Mouse (Mus musculus): ENCODE results near the gene Ccdc97. TPM values are rescaled to one million over a fixed set of nuclear protein-coding genes. Genes with fewer than 3 reads are reported as not detected.

Ccdc97 gene
- polyA plus RNA-seq, 1 experiment from 2014 or later = 23.4 TPM

DNA sequence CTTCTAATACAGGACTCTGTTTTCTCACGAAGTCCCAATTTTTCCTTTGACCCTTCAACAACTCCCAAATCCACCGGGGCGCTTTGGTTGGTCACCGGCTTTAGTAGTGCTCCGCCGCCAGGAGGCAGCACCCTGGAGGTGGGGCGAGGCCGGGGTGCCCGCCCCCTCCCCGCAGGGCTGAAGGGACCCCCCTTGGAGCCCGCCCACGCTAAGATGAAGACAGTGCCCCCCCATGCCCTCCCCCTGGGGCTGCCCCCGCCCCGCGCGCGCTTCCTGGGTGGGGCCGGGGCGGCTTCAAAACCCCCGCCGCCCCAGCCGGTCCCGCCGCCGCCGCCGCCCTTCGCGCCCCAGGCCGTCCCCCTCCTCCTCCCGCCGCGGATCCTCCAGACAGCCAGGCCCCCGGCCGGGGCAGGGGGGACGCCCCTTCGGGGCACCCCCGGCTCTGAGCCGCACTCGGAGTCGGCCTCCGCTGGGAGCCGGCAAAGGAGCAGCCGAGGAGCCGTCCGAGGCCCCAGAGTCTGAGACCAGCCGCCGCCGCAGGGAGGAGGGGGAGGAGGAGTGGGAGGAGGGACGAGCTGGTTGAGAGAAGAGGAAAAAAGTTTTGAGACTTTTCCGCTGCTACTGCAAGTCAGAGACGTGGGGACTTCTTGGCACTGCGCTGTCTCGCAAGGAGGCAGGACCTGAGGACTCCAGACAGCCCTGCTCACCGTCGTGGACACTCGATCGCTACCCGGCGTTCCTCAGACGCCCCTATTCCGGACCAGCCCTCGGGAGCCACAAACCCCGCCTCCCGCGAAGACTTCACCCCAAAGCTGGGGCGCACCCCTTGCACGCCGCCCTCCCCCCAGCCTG is 32.0 kb downstream of the Ccdc97 start, which contains the start of gene Tgfb1:
TSS of gene Tgfb1 (plus strand) at position 323 of the 852 bp plus-strand sequence.
- ATAC-seq (ENCODE audit: insufficient number of reproducible peaks, low FRiP score, low TSS enrichment, low read depth) = peak; percentile 53; the same call in 1 of the 2 replicates
- peaks cover 39% of the 10 kb centered on the region for H3K4me1 ChIP-seq
- peaks cover 49% of the 10 kb centered on the region for H3K27me3 ChIP-seq
- peak within 1 kb of the TSS; percentile 76 for H3K27ac ChIP-seq
- H3K9me3 ChIP-seq = no peaks in the 10 kb centered on the region
- peak within 1 kb of the TSS; percentile 81 for H3K4me2 ChIP-seq
- H3K4me3 ChIP-seq = peak within 1 kb of the TSS; percentile 67
- no peaks in the 10 kb centered on the region; the same call in 1 of the 2 replicates for H3K36me3 ChIP-seq
- WGBS = under 1% methylated on average over 52 of the region's 69 CpGs
- peak within 1 kb of the TSS; percentile 69 for H3K9ac ChIP-seq

DNA sequence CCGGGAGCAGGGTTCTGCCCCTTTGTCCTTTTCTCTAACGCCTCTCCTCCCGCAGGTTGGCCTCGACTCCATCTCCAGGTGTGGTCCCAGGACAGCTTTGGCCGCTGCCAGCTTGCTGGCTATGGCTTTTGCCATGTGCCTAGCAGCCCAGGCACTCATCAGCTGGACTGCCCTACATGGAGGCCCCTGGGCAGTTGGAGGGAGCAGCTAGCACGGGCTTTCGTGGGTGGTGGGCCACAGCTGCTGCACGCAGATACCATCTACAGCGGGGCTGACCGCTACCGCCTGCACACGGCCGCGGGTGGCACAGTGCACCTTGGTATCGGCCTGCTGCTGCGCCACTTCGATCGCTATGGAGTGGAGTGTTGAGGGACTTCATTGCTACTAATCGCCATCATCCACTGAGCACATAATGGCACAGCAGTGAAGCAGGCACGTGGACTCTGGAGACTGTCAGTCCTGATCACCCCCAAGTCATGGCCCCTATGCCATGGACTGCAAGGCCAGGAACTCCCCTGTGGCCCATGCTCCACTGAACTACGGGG is 32.9 kb downstream of the Ccdc97 start:
- Histone ChIP-seq H3K36me3 (no peaks in the 10 kb centered on the region; the same call in 1 of the 2 replicates), H3K9ac (no peak overlapping the region), H3K27me3 (peaks cover 43% of the 10 kb centered on the region), H3K4me3 (peak overlapping the region; percentile 67), H3K27ac (0 out of 2 replicates have a peak overlapping the region, but pooled peaks have one; percentile 54), H3K4me1 (peaks cover 48% of the 10 kb centered on the region), H3K4me2 (peak overlapping the region; percentile 81), H3K9me3 (no peaks in the 10 kb centered on the region)
- 71% methylated on average over 21 of the region's 21 CpGs for WGBS
- no peak for ATAC-seq (ENCODE audit: insufficient number of reproducible peaks, low FRiP score, low TSS enrichment, low read depth)

DNA sequence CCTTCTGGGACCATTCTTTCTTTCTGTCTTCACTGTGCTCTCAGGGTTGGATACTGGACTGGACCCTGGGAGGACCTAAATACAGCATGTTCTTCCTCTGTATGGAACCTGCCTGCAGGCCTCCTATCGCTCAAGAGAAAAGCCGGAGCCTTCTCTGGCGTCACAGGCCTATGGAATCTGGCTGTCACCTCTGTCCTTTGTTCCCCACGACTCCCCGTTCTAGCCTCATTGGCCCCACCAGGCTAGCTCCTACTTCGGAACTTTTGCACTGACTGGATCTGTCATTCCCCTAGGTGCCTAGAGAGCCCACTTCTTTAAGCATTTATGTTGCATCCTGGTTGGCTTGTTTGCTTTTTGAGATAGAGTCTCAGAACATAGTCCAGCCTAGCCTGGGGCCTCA is 34.2 kb downstream of the Ccdc97 start:
- no peaks in the 10 kb centered on the region for H3K9me3 ChIP-seq
- H3K4me1 ChIP-seq = peaks cover 54% of the 10 kb centered on the region
- no peak overlapping the region for H3K4me3 ChIP-seq
- H3K36me3 ChIP-seq = no peaks in the 10 kb centered on the region; the same call in 1 of the 2 replicates
- WGBS = 82% methylated on average over 6 of the region's 6 CpGs
- no peak overlapping the region for H3K9ac ChIP-seq
- H3K27me3 ChIP-seq = peaks cover 31% of the 10 kb centered on the region
- H3K27ac ChIP-seq = no peak overlapping the region
- no peak overlapping the region for H3K4me2 ChIP-seq
- no peak for ATAC-seq (ENCODE audit: insufficient number of reproducible peaks, low FRiP score, low TSS enrichment, low read depth)

DNA sequence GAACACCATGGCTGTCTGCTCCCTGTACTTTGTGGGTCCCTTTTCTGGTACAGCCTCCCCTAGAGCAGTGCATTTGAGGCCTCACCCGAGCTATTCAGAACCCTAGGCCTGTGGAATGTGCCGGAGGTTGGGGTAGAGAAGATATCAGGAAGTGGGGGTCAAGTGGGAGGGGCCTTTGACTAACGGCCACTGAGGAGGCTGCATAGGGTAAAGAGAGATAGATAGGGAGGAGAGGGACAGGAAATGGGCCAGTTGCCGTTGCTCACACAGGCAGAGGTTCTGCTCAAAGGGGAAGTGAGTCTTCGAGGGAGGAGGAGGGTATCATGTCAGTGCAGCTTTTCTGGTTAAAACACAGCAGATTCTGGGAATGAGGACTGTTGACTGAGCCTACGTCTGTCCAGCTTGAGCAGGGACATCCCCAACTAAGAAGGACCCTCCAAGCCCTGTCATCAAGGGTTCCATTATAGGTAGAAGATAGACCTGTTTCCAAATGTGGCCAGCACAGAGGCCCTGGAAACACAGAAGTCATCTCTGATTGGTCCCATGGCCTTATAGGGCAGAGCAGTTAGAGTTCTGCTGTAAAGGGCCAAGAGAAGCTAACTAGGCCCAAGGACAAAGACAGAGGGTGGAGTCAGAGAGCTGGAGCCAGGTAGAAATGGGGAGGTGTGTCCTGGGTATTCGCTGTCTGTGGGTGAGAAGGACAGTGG is 35.3 kb downstream of the Ccdc97 start:
- H3K4me1 ChIP-seq = peaks cover 44% of the 10 kb centered on the region
- H3K4me3 ChIP-seq = no peak overlapping the region
- no peak overlapping the region for H3K4me2 ChIP-seq
- ATAC-seq (ENCODE audit: insufficient number of reproducible peaks, low FRiP score, low TSS enrichment, low read depth) = no peak
- H3K27me3 ChIP-seq = peaks cover 22% of the 10 kb centered on the region
- H3K27ac ChIP-seq = no peak overlapping the region
- no peaks in the 10 kb centered on the region; the same call in 1 of the 2 replicates for H3K36me3 ChIP-seq
- H3K9ac ChIP-seq = no peak overlapping the region
- WGBS = 68% methylated on average over 7 of the region's 7 CpGs
- H3K9me3 ChIP-seq = no peaks in the 10 kb centered on the region

DNA sequence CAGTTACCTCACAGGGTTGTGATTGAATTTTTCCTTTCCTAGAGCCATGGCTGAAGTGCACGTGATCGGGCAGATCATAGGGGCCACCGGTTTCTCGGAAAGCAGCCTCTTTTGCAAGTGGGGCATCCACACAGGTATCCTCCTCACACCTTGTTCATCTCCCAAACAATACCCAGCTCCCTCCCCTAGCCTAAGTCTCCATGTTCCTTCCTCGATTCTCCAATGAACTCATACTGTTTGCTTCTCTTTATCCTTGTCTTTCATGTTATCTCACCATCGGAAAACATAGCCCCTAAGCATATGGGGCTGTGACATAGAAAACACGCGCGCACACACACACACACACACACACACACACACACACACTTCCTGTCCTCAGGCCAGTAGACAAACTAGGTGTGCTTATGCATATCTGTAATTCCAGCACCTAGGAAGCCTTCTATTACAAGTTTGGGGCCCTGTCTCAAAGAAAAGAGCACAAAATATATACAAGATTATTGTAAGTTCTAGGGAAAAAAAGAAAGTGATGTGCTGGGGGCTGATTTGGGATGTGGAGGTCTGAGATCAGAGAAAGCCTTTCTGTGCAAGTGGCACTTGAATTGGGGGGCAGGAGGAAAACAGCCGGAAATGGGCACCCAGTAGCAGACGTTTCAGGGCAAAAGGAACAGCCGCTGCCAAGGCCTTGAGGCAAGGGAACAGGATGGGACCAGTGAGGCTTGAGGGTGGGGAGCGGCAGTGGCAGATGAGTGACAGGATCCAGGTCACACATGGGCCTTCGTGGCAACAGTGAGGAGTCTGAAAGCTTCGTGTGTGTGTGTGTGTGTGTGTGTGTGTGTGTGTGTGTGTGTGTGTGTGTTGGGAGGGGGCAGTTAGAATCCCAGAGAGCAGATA is 37.3 kb downstream of the Ccdc97 start:
- peaks cover 30% of the 10 kb centered on the region for H3K4me1 ChIP-seq
- H3K4me2 ChIP-seq = peak overlapping the region; percentile 65
- WGBS = 58% methylated on average over 15 of the region's 15 CpGs
- no peak overlapping the region for H3K9ac ChIP-seq
- peak overlapping the region; percentile 97 for H3K27ac ChIP-seq
- peaks cover 8% of the 10 kb centered on the region for H3K27me3 ChIP-seq
- no peak for ATAC-seq (ENCODE audit: insufficient number of reproducible peaks, low FRiP score, low TSS enrichment, low read depth)
- peak overlapping the region; percentile 72 for H3K4me3 ChIP-seq
- H3K9me3 ChIP-seq = no peaks in the 10 kb centered on the region
- H3K36me3 ChIP-seq = no peaks in the 10 kb centered on the region; the same call in 1 of the 2 replicates

DNA sequence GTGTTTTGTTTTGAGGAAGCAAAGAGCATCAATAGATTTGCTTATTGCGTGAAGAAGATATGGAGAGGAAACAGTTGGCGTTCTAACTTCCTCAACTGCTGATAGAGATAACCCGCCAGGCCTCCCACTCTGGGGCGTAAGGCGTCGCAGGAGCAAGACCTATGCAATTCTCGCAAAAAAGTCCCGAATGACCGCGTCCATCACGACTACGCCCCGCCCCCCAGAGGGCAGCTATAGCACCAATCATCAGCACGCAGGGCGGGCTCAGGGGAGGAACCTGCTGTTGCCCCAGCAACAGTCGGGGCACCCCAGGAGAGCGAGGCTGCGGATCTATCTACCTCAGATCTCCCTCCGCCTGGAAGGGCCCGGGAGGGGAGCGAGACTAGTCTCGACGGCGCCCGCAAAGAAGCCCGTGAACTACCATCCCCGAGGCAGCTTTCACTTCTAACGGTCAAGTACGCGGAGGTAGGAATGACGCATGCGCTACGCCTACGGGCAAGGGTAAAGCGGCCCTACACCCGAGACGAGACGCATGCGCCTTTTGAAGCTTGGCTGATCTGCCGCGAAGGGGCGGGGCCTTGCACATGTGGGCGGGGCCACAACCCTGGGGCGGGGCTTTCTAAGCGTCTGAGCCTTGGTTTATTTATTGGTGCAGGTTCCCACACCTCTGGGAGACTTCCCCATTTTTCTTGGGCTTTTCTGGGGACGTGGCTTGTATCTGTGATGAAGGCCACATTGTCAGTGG is 38.2 kb downstream of the Ccdc97 start, which contains the start of gene B9d2:
TSS of gene B9d2 (plus strand) at position 267 of the 745 bp plus-strand sequence.
- H3K4me1 ChIP-seq = peaks cover 28% of the 10 kb centered on the region
- H3K36me3 ChIP-seq = no peaks in the 10 kb centered on the region
- peak within 1 kb of the TSS; percentile 52; the same call in 1 of the 2 replicates for H3K9ac ChIP-seq
- ATAC-seq (ENCODE audit: insufficient number of reproducible peaks, low FRiP score, low TSS enrichment, low read depth) = peak; percentile 93
- H3K4me2 ChIP-seq = peak within 1 kb of the TSS; percentile 65
- peaks cover 1% of the 10 kb centered on the region; the same call in 1 of the 2 replicates for H3K27me3 ChIP-seq
- H3K9me3 ChIP-seq = no peaks in the 10 kb centered on the region
- WGBS = under 1% methylated on average over 46 of the region's 46 CpGs
- H3K4me3 ChIP-seq = peak within 1 kb of the TSS; percentile 72
- peak within 1 kb of the TSS; percentile 97 for H3K27ac ChIP-seq

DNA sequence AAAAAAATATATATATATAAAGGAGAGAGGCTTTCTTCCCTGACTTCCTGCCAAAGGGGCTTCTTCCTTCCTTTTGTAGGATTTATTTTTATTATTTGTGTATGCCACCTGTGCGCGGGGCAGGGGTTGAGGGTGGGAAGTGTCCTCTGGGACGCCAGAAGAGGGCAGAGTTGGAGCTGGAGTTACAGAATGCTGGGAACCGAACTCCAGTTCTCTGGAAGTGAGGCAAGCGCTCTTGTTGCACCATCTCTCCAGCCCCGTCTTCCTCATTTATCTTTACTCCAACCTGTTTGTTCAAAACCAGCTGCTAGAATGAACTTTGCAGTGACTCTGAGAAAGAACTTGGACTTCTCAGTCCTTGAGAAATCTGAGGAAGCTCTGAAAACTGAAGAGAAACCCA is 38.9 kb downstream of the Ccdc97 start:
- 6% methylated on average over 6 of the region's 6 CpGs for WGBS
- H3K9ac ChIP-seq = no peak overlapping the region
- no peak for ATAC-seq (ENCODE audit: insufficient number of reproducible peaks, low FRiP score, low TSS enrichment, low read depth)
- H3K27ac ChIP-seq = peak overlapping the region; percentile 97
- no peaks in the 10 kb centered on the region for H3K9me3 ChIP-seq
- H3K36me3 ChIP-seq = no peaks in the 10 kb centered on the region
- H3K4me2 ChIP-seq = peak overlapping the region; percentile 65
- peaks cover 8% of the 10 kb centered on the region for H3K27me3 ChIP-seq
- H3K4me1 ChIP-seq = peaks cover 34% of the 10 kb centered on the region
- peak overlapping the region; percentile 72 for H3K4me3 ChIP-seq

DNA sequence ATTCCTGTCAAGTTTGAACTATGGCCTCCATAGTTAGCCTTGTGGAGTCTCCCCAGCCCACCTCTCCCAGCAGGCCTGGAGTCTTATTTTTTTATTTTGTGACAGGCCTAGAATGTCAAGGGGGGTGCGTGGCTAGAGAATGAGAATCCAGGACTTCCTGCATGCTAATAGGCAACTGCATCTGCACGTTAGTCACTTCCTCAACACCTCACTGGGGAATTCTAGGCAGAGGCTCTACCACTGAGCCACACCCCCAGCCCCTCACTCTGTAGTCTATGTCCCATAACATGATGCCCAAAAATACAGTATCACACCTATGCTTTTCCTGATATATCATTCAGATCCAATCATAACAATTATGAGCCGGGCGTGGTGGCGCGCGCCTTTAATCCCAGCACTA is 41.9 kb downstream of the Ccdc97 start:
- Histone ChIP-seq H3K9ac (no peak overlapping the region), H3K36me3 (no peaks in the 10 kb centered on the region), H3K27me3 (peaks cover 28% of the 10 kb centered on the region), H3K27ac (no peak overlapping the region), H3K4me1 (peaks cover 41% of the 10 kb centered on the region), H3K4me2 (no peak overlapping the region), H3K9me3 (no peaks in the 10 kb centered on the region), H3K4me3 (no peak overlapping the region)
- 89% methylated on average over 7 of the region's 7 CpGs for WGBS
- no peak for ATAC-seq (ENCODE audit: insufficient number of reproducible peaks, low FRiP score, low TSS enrichment, low read depth)

DNA sequence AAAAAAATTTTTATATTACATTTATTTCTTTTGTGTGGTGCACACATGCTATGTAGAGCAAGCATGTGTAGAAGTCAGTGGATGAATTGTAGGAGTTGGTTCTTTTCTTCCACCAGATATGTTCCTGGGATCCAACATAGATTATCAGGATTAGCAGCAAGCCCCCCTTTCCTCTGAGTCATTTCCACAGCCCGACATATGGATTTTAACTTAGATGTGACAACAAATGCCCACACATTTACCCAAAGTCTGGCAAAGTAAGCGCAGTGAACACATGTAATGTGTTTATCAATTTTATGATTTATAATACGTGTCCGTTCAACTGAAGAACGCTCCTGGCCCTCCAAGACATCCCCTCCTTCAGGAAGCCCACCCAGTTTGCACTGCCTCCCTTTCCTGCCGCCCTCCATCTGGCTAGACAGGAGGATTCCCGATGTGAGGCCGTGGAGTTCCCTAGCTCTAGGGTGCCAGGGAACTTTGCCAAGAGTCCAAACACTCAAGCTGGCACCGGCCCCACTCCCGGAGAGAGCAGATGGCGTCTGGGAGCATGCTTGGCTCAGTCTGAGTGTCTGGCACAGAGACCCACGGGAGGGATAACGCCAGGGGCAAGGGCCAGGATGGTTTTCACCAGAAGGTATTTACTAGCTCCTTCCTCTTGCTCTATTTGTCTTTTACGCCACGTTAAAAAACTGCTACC is 42.7 kb downstream of the Ccdc97 start:
- H3K27ac ChIP-seq = no peak overlapping the region
- H3K9me3 ChIP-seq = no peaks in the 10 kb centered on the region
- H3K4me1 ChIP-seq = peaks cover 33% of the 10 kb centered on the region
- 0 out of 2 replicates have a peak overlapping the region, but pooled peaks have one; percentile 4 for H3K4me2 ChIP-seq
- no peak overlapping the region for H3K4me3 ChIP-seq
- H3K27me3 ChIP-seq = peaks cover 28% of the 10 kb centered on the region
- H3K9ac ChIP-seq = no peak overlapping the region
- 40% methylated on average over 15 of the region's 15 CpGs for WGBS
- H3K36me3 ChIP-seq = no peaks in the 10 kb centered on the region
- ATAC-seq (ENCODE audit: insufficient number of reproducible peaks, low FRiP score, low TSS enrichment, low read depth) = no peak

DNA sequence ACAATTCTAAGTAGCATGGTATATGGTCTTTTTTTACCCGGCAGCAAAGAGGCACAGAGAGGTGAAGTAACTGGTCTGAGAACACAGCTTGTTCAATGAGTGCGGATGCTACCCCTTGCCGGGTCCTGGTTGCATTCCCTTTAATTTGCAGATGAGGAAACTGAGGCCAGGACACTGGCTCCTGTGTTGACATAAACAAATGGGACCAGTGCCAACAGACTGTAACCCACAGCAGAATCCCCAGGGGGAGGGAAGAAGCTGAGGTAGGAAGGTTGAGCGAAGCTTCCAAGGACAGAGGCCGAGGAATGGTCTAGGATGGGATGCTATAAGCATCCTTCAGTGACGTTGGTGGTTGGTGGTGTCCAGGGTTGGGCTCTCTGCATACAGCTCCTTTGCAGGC is 43.5 kb downstream of the Ccdc97 start:
- H3K36me3 ChIP-seq = no peaks in the 10 kb centered on the region
- no peaks in the 10 kb centered on the region for H3K9me3 ChIP-seq
- no peak overlapping the region for H3K27ac ChIP-seq
- no peak for ATAC-seq (ENCODE audit: insufficient number of reproducible peaks, low FRiP score, low TSS enrichment, low read depth)
- peaks cover 31% of the 10 kb centered on the region for H3K4me1 ChIP-seq
- no peak overlapping the region for H3K4me3 ChIP-seq
- peak overlapping the region; percentile 62; the same call in 1 of the 2 replicates for H3K4me2 ChIP-seq
- 41% methylated on average over 6 of the region's 6 CpGs for whole genome bisulfite sequencing
- H3K9ac ChIP-seq = no peak overlapping the region
- peaks cover 28% of the 10 kb centered on the region for H3K27me3 ChIP-seq

All from limb, embryonic 15.5 days (tissue).